Mouse (Mus musculus) liver, embryonic 14.5 days (tissue): ENCODE data around the gene Pbx1. TPM values are rescaled to one million over a fixed set of nuclear protein-coding genes. Genes with fewer than 3 reads are reported as not detected.

Experiments
- ATAC-seq: fragments of 200-750 bp; cut with Nextera tagmentation; 2 replicates; pipeline ENCODE4 v1.8.0; 2017; ENCODE audit warnings: moderate number of reproducible peaks, mild to moderate bottlenecking, moderate library complexity; ENCODE audit not compliant: insufficient read depth
- DNase-seq, 3 experiments: peaks; one replicate each; pipeline ENCODE4 v3.0.0-alpha.2; 2012 to 2013; ENCODE audit warnings: low read depth in 3 of 3, low spot score in 3 of 3
- H3K27ac ChIP-seq: fragments of 300-500 bp; sonication (generic); 2 replicates; pipeline ENCODE4 v1.5.1; 2014; ENCODE audit warnings: moderate library complexity, mild to moderate bottlenecking, control low read depth, inconsistent platforms
- H3K27me3 ChIP-seq: fragments of 300-500 bp; sonication (generic); 2 replicates; pipeline ENCODE4 v1.6.1; 2014; ENCODE audit warnings: mild to moderate bottlenecking, low read length, moderate library complexity; ENCODE audit not compliant: control insufficient read depth, insufficient read depth
- H3K36me3 ChIP-seq: fragments of 300-500 bp; sonication (generic); replicated peaks from 2 replicates; pipeline ENCODE4 v1.6.1; 2014; ENCODE audit warnings: low read depth; ENCODE audit not compliant: control insufficient read depth, insufficient read depth
- H3K4me1 ChIP-seq, 2 experiments: fragments of 200-500 bp in 1 of 2; fragments of 300-500 bp in 1 of 2; sonication (generic) in 1 of 2; replicated peaks; 2 replicates each; pipeline ENCODE4 v1.6.1; 2012 to 2014; ENCODE audit warnings: antibody characterized with exemption in 1 of 2, inconsistent platforms in 1 of 2, low read length in 1 of 2; ENCODE audit not compliant: control insufficient read depth in 2 of 2, insufficient read depth in 2 of 2
- H3K4me2 ChIP-seq: fragments of 300-500 bp; sonication (generic); 2 replicates; pipeline ENCODE4 v1.6.1; 2014; ENCODE audit warnings: low read depth, mild to moderate bottlenecking, control low read depth, moderate library complexity
- H3K4me3 ChIP-seq, 2 experiments: fragments of 200-500 bp in 1 of 2; fragments of 300-500 bp in 1 of 2; sonication (generic) in 1 of 2; 2 replicates each; pipeline ENCODE4 v1.5.1; 2012 to 2014; ENCODE audit warnings: low read depth in 2 of 2, low read length in 2 of 2, mild to moderate bottlenecking in 2 of 2, control low read depth in 1 of 2, inconsistent platforms in 1 of 2, moderate library complexity in 1 of 2; ENCODE audit not compliant: insufficient read depth in 1 of 2
- H3K9ac ChIP-seq: fragments of 300-500 bp; sonication (generic); replicated peaks from 2 replicates; pipeline ENCODE4 v1.6.1; 2014; ENCODE audit warnings: mild to moderate bottlenecking, control low read depth, moderate library complexity
- H3K9me3 ChIP-seq: fragments of 300-500 bp; sonication (generic); 2 replicates; pipeline ENCODE4 v1.6.1; 2016; ENCODE audit warnings: low read length, mixed read lengths; ENCODE audit not compliant: control insufficient read depth
- CTCF ChIP-seq: IDR thresholded peaks from 2 replicates; pipeline ENCODE4 v1.5.1; 2016; ENCODE audit warnings: antibody characterized with exemption, low read depth, control low read depth
- EP300 ChIP-seq: IDR thresholded peaks from 2 replicates; pipeline ENCODE4 v1.6.1; 2016; ENCODE audit warnings: antibody characterized with exemption, low read depth
- WGBS: fragments of 180-500 bp; shearing (Covaris S2); extraction: QIAGEN DNeasy Blood & Tissue Kit; methylation state at CpG from one replicate; pipeline ENCODE4 v1.1.7; 2014; ENCODE audit not compliant: insufficient replicate concordance; 5-methylcytosine and 5-hydroxymethylcytosine counted together
- polyA plus RNA-seq, 2 experiments: library from polyadenylated mRNA; depleted of rRNA in 1 of 2; stranded (reverse) in 1 of 2; unstranded in 1 of 2; fragments of >200 nt; fragmentation: Nextera tagmentation in 1 of 2; extraction: Ambion mirVana in 1 of 2; gene quantifications; 2 replicates each; pipeline versions ENCODE4 v1.2.1 to v1.2.3; 2012 to 2014

Gene Pbx1
- polyA plus RNA-seq, 2 experiments: 1.7 to 2.7 TPM

DNA sequence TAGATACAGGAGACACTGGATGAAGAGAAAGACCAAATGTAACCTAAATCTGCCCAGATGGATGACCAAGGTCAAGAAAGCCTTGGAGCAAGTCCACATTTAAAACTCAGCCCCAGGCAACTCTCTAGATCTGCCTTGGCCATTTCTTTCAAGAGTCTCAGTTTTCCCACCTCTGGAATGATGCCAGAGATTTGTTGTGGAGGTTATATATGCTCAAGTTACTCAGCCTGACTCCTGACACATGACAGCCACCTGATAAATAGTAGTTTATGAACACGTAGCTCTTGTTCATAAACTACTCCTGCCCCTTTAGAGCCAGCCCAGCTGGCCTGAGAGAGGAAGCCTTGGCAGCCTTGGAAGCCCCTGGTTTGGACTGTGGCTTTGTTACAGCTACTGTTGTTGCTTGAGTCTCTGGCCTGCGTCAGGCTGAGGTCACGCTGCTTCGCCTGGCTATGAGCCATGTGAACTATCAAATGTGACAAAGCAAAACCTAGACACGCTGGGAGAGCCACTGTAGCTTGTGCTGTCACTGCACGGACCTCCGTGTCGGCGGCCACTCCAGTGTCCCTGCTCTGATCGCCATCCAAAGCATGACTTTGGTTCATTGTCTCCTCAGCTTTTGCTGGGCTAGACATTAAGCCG is 140.9 kb downstream of the Pbx1 start:
- Histone ChIP-seq H3K4me3 (no peak overlapping the region), H3K36me3 (no peaks in the 10 kb centered on the region), H3K9ac (no peak overlapping the region), H3K4me1 (peaks cover 56 to 63% of the 10 kb centered on the region in 2 experiments), H3K27me3 (no peaks in the 10 kb centered on the region), H3K27ac (no peak overlapping the region; the same call in 1 of the 2 replicates), H3K9me3 (no peaks in the 10 kb centered on the region), H3K4me2 (no peak overlapping the region)
- 74% methylated on average over 11 of the region's 11 CpGs for WGBS
- ATAC-seq (no peak), DNase-seq (no peak)
- no peak for TF ChIP-seq CTCF
- no peak for TF ChIP-seq EP300

GRCm38 (mm10) chr1:168290236-168290985 is 141.7 kb downstream of the Pbx1 start:
- ATAC-seq (no peak), DNase-seq (no peak)
- no peaks in the 10 kb centered on the region for H3K9me3 ChIP-seq
- no peak for TF ChIP-seq EP300
- no peak for TF ChIP-seq CTCF
- H3K9ac ChIP-seq: no peak overlapping the region
- H3K4me2 ChIP-seq: no peak overlapping the region
- 75% methylated on average over 8 of the region's 8 CpGs for WGBS
- H3K36me3 ChIP-seq: no peaks in the 10 kb centered on the region
- no peaks in the 10 kb centered on the region for H3K27me3 ChIP-seq
- peak overlapping the region; percentile 36 for H3K27ac ChIP-seq
- H3K4me3 ChIP-seq: no peak overlapping the region
- H3K4me1 ChIP-seq: peaks cover 56 to 64% of the 10 kb centered on the region in 2 experiments

DNA sequence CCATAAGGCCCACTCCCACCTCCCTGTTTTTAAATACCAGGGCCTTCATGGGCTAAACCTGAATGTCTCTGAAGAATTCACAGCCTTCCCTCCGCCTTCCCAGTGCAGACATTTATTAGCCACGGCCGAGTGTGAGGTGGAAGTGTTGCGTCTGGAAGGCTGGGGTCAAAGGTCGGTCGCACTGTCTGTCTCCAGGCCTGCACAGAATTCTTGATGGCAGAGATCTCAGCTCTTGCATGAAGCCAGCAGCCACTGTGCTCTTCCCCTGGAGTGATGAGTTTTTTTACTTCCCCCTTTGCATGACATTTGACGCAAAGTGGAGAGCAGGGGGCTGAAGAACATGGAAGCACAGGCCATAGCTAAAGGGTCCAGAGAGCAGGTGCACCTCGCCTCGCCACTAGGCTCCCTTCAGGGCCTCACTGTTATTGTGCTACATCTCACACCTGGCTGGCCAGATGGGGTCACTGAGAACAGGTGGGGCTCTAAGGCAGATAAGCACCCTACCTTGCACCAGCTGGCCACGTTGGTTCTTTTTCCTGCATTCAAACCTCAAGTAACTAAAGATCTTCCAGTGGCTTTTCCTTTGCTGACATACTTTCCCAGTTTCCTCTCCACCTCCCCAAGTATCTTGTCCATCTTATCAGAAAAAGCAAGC is 143.1 kb downstream of the Pbx1 start:
- DNase-seq (peak in 1 of 3 experiments; percentile 26), ATAC-seq (no peak)
- Histone ChIP-seq H3K4me2 (peak overlapping the region; percentile 82), H3K36me3 (no peaks in the 10 kb centered on the region), H3K27me3 (no peaks in the 10 kb centered on the region), H3K4me1 (peaks cover 60 to 69% of the 10 kb centered on the region in 2 experiments), H3K4me3 (peak overlapping the region in 1 of 2 experiments; percentile 41; a peak in 1 of 4 replicates), H3K9me3 (no peaks in the 10 kb centered on the region), H3K9ac (peak overlapping the region; percentile 73), H3K27ac (peak overlapping the region; percentile 95)
- WGBS: 30% methylated on average over 10 of the region's 10 CpGs
- peak; percentile 55; the same call in 1 of the 2 replicates for TF ChIP-seq EP300
- TF ChIP-seq CTCF: no peak

- 6% methylated on average over 23 of the region's 23 CpGs for WGBS
- Histone ChIP-seq H3K4me1 (peaks cover 52 to 67% of the 10 kb centered on the region in 2 experiments), H3K9ac (peak overlapping the region; percentile 73), H3K36me3 (no peaks in the 10 kb centered on the region), H3K4me3 (peak overlapping the region; percentile 40 to 41), H3K27ac (peak overlapping the region; percentile 95), H3K4me2 (peak overlapping the region; percentile 82), H3K9me3 (no peaks in the 10 kb centered on the region), H3K27me3 (no peaks in the 10 kb centered on the region)
- TF ChIP-seq CTCF: no peak
- peak; percentile 100 for TF ChIP-seq EP300
- peak; percentile 96 for ATAC-seq
- peak; percentile 96 to 99 (median 98) for DNase-seq
Observed at GRCm38 (mm10) chr1:168287843-168288591, 144.1 kb downstream of the Pbx1 start.
